Mouse (Mus musculus): ENCODE data around the gene Nol6. TPM values are rescaled to one million over a fixed set of nuclear protein-coding genes. Genes with fewer than 3 reads are reported as not detected.

Gene Nol6
- polyA plus RNA-seq, 1 experiment, result 15.9 TPM

DNA sequence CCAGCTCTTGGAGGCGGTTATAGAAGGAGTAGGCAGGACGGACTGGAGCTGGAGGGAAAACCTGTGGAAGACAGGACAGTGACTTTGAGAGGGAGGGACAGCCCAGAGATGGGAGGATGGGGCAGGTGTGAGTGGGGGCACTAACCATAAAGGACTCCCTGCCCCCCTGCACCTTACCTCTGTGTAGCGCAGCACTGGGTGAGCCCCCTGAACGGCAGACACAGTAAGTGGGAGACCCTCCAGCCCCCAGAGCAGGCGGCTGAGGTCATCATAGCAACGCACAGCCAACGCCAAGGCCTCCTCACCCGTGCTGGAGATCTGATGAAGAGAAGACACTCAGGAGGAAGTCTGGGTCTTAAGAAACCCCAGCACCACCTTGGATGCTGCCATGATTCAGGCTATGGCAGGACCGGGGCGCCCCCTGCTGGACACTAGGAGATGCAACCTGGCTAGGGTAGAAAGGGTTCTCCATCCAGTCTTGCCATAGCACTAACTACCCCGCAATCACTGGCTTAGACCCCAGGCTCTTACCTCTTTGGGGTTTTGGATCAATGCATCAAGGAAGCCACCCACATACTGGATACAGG lies 5.5 kb downstream of the Nol6 start:
- no peak overlapping the region for H3K4me3 ChIP-seq (ENCODE audit: control insufficient read depth, low read depth, low read length)
- H3K27me3 ChIP-seq (ENCODE audit: control insufficient read depth, insufficient read depth, low read length), result no peaks in the 10 kb centered on the region
- no peak overlapping the region for H3K27ac ChIP-seq (ENCODE audit: control insufficient read depth, insufficient read depth, low read depth, low read length)
- TF ChIP-seq CTCF (IDR thresholded peaks at IDR 0.05; ENCODE audit: control insufficient read depth, insufficient read depth, insufficient replicate concordance, low read depth, low read length) (peak; percentile 84), POLR2A (IDR thresholded peaks at IDR 0.05; ENCODE audit: control insufficient read depth, low read depth, low read length) (no peak)
- H3K36me3 ChIP-seq (ENCODE audit: control insufficient read depth, insufficient read depth, low read length), result peaks cover 3% of the 10 kb centered on the region
- peaks cover 2% of the 10 kb centered on the region; the same call in 1 of the 2 replicates for H3K4me1 ChIP-seq (ENCODE audit: control insufficient read depth, insufficient read depth, low read length)

DNA sequence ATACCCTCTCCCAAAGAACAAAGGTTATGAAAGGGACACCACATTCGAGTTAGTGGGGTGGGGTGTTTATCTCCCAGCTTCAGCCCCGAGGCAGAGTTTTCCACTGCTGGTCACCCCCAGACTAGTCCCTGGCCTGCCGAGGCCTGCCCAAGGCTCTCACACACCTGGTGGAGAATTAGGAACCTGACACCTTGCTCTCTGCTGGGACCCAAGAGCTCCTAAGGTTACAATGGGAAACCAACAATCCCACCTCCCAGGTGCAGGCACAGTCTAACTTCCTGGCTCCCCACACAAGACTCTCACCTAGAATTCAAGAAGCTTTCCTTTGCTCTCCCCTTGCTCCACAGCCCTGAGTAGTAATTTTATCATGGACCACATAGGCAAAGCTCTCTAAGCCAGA lies 7.4 kb downstream of the Nol6 start:
- TF ChIP-seq POLR2A (IDR thresholded peaks at IDR 0.05; ENCODE audit: control insufficient read depth, low read depth, low read length), result no peak
- TF ChIP-seq CTCF (IDR thresholded peaks at IDR 0.05; ENCODE audit: control insufficient read depth, insufficient read depth, insufficient replicate concordance, low read depth, low read length), result no peak
- Histone ChIP-seq H3K27me3 (ENCODE audit: control insufficient read depth, insufficient read depth, low read length) (no peaks in the 10 kb centered on the region), H3K4me3 (ENCODE audit: control insufficient read depth, low read depth, low read length) (no peak overlapping the region), H3K36me3 (ENCODE audit: control insufficient read depth, insufficient read depth, low read length) (peaks cover 3% of the 10 kb centered on the region), H3K4me1 (ENCODE audit: control insufficient read depth, insufficient read depth, low read length) (no peaks in the 10 kb centered on the region), H3K27ac (ENCODE audit: control insufficient read depth, insufficient read depth, low read depth, low read length) (no peak overlapping the region)

DNA sequence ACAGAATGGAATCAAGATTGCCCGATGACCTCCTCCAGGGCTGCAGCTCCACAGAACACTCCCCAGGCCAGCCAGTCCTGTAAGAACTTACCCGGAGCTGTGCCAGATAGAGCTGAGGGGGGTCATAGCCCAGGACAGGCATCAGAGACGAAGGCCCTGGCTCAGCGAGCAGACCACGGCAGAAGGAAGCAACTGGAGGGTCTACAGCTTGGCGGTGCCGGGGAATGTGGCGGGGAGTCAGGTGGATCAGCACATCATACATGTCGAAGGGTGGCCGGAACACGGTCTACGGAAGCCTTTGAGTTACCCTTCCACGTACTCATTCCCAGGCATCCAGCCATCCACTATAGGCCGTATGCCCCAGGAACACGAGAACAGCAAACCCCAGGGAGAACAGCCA lies 8.5 kb downstream of the Nol6 start:
- H3K36me3 ChIP-seq (ENCODE audit: control insufficient read depth, insufficient read depth, low read length), result peaks cover 3% of the 10 kb centered on the region
- H3K4me3 ChIP-seq (ENCODE audit: control insufficient read depth, low read depth, low read length), result no peak overlapping the region
- no peak overlapping the region for H3K27ac ChIP-seq (ENCODE audit: control insufficient read depth, insufficient read depth, low read depth, low read length)
- TF ChIP-seq POLR2A (IDR thresholded peaks at IDR 0.05; ENCODE audit: control insufficient read depth, low read depth, low read length) (no peak), CTCF (IDR thresholded peaks at IDR 0.05; ENCODE audit: control insufficient read depth, insufficient read depth, insufficient replicate concordance, low read depth, low read length) (no peak)
- H3K27me3 ChIP-seq (ENCODE audit: control insufficient read depth, insufficient read depth, low read length), result no peaks in the 10 kb centered on the region
- no peaks in the 10 kb centered on the region for H3K4me1 ChIP-seq (ENCODE audit: control insufficient read depth, insufficient read depth, low read length)

DNA sequence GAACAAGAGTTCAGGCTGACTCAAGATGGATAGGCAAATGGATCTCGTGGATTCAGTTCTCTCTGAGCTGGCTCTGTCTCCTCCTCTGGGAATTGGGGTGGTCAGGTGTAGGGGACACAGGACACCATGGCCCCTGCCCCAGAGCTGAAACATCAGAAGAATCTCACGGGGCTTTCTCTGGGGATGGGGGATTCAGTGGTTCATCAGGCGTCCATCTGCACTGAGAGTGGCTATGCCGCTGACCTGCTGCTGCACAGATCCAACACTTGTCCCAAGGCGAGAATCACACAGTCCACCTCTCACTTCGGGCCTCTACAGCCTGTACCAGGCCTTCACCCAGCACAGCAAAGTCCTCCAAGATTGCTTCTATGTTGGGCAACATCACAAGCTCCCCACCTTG lies 9.2 kb downstream of the Nol6 start:
- Histone ChIP-seq H3K4me1 (ENCODE audit: control insufficient read depth, insufficient read depth, low read length) (no peaks in the 10 kb centered on the region), H3K27ac (ENCODE audit: control insufficient read depth, insufficient read depth, low read depth, low read length) (no peak overlapping the region), H3K36me3 (ENCODE audit: control insufficient read depth, insufficient read depth, low read length) (peaks cover 3% of the 10 kb centered on the region), H3K27me3 (ENCODE audit: control insufficient read depth, insufficient read depth, low read length) (no peaks in the 10 kb centered on the region), H3K4me3 (ENCODE audit: control insufficient read depth, low read depth, low read length) (no peak overlapping the region)
- TF ChIP-seq POLR2A (IDR thresholded peaks at IDR 0.05; ENCODE audit: control insufficient read depth, low read depth, low read length) (no peak), CTCF (IDR thresholded peaks at IDR 0.05; ENCODE audit: control insufficient read depth, insufficient read depth, insufficient replicate concordance, low read depth, low read length) (no peak)

- no peak for TF ChIP-seq POLR2A (IDR thresholded peaks at IDR 0.05; ENCODE audit: control insufficient read depth, low read depth, low read length)
- TF ChIP-seq CTCF (IDR thresholded peaks at IDR 0.05; ENCODE audit: control insufficient read depth, insufficient read depth, insufficient replicate concordance, low read depth, low read length), result no peak
- Histone ChIP-seq H3K4me3 (ENCODE audit: control insufficient read depth, low read depth, low read length) (no peak overlapping the region), H3K27ac (ENCODE audit: control insufficient read depth, insufficient read depth, low read depth, low read length) (no peak overlapping the region), H3K4me1 (ENCODE audit: control insufficient read depth, insufficient read depth, low read length) (no peaks in the 10 kb centered on the region), H3K27me3 (ENCODE audit: control insufficient read depth, insufficient read depth, low read length) (no peaks in the 10 kb centered on the region), H3K36me3 (ENCODE audit: control insufficient read depth, insufficient read depth, low read length) (peaks cover 3% of the 10 kb centered on the region)
Observed at GRCm38 (mm10) chr4:41114358-41115070, 9.7 kb downstream of the Nol6 start.

DNA sequence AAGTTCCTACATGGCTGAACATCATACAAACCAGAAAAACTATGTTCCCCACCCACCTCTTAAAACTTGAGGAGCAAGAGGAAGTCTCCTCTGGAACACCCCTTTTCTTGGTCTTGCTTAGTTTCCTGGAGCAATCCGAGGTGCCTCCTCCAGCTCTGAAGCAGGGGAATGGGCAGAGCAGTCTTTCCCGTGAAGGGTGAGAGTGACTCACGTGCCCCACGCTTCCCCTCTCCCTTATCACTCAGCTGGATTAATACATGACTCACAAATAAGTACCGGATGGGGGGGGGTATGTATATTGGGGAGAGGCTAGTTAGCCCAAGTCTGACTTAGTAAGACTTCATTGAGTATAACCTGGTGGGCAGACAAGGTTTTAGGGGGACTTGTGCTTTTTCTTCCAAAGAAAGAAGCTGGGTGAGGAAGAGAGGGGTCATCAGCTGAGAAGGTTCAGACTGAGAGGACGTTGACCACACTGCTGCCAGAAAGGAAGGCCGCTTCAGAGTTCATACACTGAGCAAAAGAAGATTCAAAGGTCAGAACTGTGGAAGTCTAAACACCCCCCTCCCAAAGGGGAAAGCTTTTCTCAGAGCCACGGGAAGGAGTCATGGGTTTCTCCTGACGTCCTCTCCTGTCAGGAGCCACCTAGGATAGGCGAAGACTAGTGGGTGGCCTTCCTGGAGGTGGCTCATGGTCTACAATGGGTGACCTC lies 15.4 kb downstream of the Nol6 start:
- TF ChIP-seq POLR2A (IDR thresholded peaks at IDR 0.05; ENCODE audit: control insufficient read depth, low read depth, low read length) (no peak), CTCF (IDR thresholded peaks at IDR 0.05; ENCODE audit: control insufficient read depth, insufficient read depth, insufficient replicate concordance, low read depth, low read length) (no peak)
- H3K4me3 ChIP-seq (ENCODE audit: control insufficient read depth, low read depth, low read length), result no peak overlapping the region
- no peaks in the 10 kb centered on the region for H3K27me3 ChIP-seq (ENCODE audit: control insufficient read depth, insufficient read depth, low read length)
- H3K36me3 ChIP-seq (ENCODE audit: control insufficient read depth, insufficient read depth, low read length), result no peaks in the 10 kb centered on the region
- no peaks in the 10 kb centered on the region for H3K4me1 ChIP-seq (ENCODE audit: control insufficient read depth, insufficient read depth, low read length)
- H3K27ac ChIP-seq (ENCODE audit: control insufficient read depth, insufficient read depth, low read depth, low read length), result no peak overlapping the region

DNA sequence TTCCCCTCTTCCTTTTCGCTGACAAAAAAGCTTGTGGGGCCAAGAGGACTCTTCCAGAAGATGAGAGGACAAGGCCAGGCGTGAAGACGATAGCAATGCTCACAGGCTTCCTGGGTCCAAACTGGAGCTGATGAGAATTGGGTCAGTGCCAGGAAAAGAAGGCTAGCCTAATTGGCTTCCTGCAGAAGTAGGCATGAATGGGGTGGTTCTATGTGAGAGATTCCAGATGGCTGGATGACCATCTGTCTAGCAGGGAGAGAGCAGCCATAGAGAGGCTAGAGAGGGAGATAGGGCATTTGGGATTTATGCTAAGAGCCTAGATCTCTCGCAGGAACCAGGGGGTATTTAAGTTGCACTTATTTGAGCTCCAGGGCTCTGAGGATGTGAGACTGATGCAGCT lies 16.8 kb downstream of the Nol6 start:
- no peak for TF ChIP-seq CTCF (IDR thresholded peaks at IDR 0.05; ENCODE audit: control insufficient read depth, insufficient read depth, insufficient replicate concordance, low read depth, low read length)
- TF ChIP-seq POLR2A (IDR thresholded peaks at IDR 0.05; ENCODE audit: control insufficient read depth, low read depth, low read length), result no peak
- H3K4me3 ChIP-seq (ENCODE audit: control insufficient read depth, low read depth, low read length), result no peak overlapping the region
- no peaks in the 10 kb centered on the region for H3K27me3 ChIP-seq (ENCODE audit: control insufficient read depth, insufficient read depth, low read length)
- no peak overlapping the region for H3K27ac ChIP-seq (ENCODE audit: control insufficient read depth, insufficient read depth, low read depth, low read length)
- no peaks in the 10 kb centered on the region for H3K4me1 ChIP-seq (ENCODE audit: control insufficient read depth, insufficient read depth, low read length)
- H3K36me3 ChIP-seq (ENCODE audit: control insufficient read depth, insufficient read depth, low read length), result no peaks in the 10 kb centered on the region

All from testis, adult 2 months (tissue).